Mouse (Mus musculus): ENCODE data around the gene Piezo1.

DNA sequence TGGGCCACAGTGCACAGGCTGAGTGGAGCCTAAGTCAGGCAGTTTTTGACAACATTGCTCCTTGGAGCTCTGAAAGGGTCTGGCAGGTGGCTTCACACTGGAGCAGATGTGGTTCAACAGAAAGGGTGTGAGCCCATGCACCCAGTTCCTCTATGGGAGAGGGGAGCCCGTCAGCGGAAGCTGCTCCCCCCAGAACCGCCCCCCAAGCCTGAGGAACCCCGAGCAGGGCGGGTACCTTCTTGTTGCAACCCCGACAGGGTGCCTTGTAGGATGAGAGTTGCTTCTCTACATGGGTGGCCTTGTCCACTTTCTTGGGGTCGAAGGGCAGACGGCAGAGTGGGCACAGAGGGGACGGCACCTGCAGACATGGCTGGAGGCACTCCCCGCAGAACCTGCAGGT lies 81.2 kb downstream of the Piezo1 start:
- TF ChIP-seq CTCF (IDR thresholded peaks at IDR 0.05; ENCODE audit: low read depth) (no peak), EP300 (IDR thresholded peaks at IDR 0.05; ENCODE audit: low read depth) (no peak)
